Mouse (Mus musculus) hematopoietic stem cell, adult 5-6 weeks (primary cell): ENCODE measurements at regions not wholly inside any gene's neighbourhood (a gene's known extent, or its start where the extent isn't known, plus 50 kb on each side); places are given as distances from the start of the nearest gene placed in this dataset.

Experiments
- ATAC-seq, 2 experiments: fragments of 125-278 bp in 1 of 2; replicated peaks in 1 of 2; 2 replicates each; pipeline ENCODE4 v1.8.0; 2016 to 2017; ENCODE audit warnings: inconsistent platforms in 2 of 2, mild to moderate bottlenecking in 2 of 2, moderate number of reproducible peaks in 2 of 2, low read depth in 1 of 2, moderate TSS enrichment in 1 of 2; ENCODE audit not compliant: low FRiP score in 2 of 2, poor library complexity in 2 of 2, severe bottlenecking in 2 of 2, insufficient read depth in 1 of 2, low TSS enrichment in 1 of 2

DNA sequence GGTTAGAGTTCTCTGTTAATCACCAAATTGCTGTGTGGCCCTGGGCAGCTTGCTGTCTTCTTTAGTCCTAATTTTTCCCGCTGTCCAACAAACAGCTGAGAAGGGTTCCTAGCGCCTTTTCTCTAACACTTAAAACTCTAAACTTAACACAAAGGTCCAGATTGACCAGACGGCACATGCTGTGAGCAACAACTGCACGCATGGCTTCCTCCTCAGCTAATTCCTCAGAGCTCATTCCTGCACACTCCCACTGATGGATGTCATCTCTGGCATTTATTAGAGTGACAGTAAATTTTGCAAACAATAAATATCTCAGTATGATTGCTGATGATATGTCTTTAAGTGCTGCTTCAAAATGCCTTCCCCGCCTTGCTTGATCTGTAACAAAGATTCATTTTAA, 2007.5 kb upstream of the Lrrc6 start:
- ATAC-seq: no peak

DNA sequence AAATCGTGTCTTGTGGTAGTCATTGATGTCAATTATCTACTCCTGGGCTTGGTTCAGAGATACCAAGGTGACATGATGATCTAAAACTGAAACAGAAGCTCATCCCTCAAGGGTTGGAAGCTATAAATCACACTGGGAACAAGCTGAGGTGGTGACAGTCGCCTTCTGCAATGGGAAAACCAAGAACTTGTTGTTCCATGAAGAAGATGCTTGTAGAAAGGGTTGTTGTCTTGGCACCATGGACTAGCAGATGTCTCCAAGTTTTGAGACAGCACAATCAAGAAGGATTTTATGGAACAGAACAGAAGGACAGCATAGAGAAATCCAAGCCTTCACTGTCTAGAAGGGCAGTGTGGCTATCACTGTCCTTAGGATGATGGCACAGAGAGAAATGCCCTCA, 2005.4 kb upstream of the Lrrc6 start:
- no peak for ATAC-seq

DNA sequence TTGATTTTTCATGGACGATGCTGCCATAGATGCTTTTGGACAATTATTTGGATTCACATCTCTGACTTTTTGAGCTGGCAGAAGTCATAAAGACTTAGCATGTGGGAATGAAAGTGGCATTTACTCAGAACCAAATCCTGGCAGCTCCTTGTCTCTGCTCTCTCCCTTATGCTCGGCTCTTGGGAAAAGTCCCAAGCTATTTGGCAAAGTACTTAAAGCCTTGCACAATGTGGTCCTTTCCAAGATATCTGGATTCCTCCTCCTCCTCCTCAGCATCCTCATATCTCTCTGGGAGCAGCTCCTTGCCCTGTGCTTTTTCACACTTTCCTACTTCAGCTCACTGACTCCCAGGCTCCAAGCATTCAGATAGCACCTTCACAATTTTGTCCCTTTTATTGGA, 1995.7 kb upstream of the Lrrc6 start:
- no peak for ATAC-seq

DNA sequence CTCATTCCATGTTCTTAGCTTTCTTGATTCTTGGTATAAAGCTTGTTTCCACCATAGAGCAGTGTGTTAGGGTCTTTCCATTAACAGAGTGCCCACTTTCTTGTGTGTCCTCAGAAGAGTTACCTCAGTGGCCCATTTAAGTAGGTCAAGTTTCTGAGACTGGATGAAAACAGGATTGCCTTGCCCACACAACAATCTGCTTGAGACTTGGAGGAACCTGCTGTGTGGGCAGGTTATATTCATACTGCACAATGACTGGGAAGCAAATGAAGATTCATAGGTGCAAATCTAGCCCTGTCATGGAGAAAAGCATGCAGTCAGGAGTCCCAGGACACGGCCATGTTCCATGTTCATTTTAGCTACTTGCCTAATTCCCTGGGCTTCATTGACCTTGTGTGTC, 1984.1 kb upstream of the Lrrc6 start:
- ATAC-seq: no peak

DNA sequence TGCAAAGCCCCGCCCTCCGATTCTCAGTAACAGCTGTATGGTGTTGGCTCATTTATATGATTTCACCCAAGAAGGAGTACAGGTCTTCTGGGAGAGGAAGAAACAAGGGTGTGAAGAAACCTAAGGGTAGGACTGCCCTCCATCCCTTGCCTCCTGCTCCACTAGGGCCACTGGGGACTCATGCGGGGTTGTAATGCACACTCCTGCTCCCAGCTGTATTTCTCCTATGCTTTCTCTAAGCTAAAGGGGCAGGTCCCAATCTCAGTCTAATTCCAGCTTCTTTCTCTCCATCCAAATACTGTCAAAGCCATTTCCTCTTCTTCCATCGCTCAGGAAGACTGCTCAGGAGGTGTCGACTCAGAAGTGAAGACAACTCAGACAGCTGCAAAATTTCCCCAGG, 1977.0 kb upstream of the Lrrc6 start:
- ATAC-seq: no peak

DNA sequence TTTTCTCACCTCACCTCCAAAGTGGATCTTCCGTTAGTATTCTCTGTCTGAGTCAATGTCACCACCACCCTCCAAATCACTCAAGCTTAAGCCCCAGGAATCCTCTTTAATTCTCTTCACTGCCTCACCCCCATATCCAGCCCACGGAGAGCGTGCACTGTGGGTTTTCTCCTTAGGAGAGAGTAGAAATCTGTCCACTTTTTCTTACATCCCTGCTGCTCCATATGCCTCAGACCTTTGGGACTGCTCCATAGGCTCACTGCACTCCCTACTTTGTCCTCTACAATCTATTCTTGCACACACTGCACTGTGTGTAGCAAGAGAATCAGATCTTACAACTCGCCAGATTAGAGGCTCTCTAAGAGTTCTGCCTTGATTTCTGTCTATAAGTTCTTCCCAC, 1971.2 kb upstream of the Lrrc6 start:
- ATAC-seq: no peak

DNA sequence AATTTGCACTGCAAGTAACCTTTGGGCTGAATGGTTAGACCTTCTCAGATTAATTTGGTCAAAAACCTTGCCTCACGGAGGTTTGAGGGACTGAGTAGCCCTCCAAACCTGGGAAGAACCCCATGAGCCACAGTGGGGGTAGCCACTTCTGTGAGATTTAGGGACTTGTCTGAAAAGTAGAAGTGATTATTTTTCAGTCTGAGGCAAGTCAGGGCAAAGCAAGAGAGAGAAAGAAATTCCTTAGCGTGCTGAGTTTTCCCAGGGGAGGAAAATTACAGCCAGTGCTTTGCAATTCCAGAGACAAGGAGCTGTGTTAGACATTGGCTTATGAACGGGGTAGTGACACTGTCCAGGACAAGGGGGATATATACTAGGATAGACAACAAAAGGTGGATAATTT, 1962.1 kb upstream of the Lrrc6 start:
- ATAC-seq: no peak

DNA sequence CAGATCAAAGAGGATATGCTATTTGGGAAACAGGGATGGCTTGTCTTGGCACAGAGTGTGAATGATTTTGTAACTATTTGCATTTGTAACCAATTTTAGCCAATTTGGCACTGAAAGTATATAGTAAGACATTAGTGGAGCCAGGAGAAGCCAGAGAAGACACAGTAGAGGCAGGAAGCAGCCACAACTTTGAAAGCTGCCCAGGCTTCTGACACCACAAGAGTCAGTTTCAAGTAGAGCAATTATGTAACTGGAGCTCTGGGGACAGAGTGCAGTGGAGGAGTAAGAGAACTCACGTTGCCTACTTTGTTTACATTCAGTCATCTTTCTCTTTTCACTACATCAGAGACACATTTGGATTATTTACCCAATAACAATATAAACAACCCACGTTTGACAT, 1956.5 kb upstream of the Lrrc6 start:
- no peak for ATAC-seq

DNA sequence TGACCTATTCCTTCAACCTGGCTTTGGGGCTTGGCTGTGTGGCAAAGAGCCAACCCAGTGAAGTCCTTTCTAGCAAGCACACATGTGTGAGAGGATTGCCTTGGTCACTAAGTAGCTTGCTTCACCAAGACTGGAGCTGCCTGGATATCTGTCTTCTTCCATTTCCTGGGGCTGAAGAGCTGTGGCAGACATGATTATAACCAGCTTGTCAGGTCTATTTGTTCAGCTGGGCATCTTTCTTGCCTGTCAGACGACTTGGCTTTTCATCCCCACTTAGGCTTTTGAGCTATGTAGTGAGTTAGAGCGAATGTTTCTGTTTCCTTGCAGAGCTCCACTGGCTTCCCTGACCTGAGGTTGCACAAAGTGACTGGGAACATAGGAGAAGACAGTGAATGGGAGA, 1951.3 kb upstream of the Lrrc6 start:
- ATAC-seq: no peak

DNA sequence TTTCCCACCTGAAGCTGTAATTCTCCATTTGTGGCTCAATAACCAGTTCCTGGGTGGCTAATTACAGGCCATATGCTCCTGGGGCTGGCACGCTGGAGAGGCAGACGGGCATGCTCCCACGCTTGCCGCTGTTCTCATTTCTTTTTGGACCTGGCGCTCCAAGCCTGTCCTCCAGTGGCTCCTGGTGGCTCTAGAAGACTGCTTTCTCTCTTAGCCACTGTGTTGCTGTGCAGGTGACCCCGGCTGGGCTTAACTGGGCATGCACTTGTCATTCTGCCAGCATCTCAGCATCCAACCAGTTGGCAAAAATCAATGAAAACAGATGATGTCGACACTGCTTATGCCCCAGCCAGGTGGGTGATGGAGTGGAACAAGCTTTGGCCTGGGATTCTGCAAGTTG, 1944.6 kb upstream of the Lrrc6 start:
- ATAC-seq: no peak

DNA sequence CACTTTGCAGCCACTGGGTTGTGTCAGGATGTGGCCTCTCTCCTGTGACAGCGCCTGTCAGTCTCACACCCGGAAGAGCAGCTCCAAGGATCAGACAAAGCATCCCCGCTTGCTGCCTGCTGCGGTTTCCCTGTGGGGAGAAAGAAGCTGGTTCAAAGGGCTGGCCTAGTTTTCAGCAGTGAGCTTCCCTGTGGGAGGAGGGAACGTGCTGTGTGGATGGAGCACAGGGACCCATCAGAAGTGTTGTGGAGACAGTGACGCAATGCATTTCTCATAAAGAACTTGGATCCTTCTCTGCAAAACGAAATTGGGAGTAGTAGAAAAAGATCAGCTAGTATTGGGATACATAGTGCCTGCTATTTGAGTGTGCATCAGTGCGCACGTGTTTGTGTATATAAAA, 1939.9 kb upstream of the Lrrc6 start:
- no peak for ATAC-seq

DNA sequence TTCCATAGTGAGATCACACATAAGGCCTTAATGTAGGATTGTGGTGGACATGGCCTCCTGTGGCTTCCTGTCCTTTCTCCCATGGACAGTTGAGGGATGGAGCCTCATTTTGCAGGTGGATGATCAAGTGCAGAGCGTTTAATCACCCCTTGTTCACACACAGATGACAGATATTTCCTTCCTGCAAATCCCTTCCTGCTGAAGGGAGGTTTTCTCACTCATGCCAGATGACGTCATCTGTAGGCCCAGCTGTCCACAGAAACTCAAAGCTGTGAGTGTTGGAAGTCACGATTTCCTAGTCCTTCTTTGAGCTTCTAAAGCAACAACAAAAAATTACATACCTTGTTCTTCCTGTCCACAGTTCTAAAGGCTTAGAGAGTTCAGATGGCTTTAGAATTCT, 1935.3 kb upstream of the Lrrc6 start:
- ATAC-seq: no peak

DNA sequence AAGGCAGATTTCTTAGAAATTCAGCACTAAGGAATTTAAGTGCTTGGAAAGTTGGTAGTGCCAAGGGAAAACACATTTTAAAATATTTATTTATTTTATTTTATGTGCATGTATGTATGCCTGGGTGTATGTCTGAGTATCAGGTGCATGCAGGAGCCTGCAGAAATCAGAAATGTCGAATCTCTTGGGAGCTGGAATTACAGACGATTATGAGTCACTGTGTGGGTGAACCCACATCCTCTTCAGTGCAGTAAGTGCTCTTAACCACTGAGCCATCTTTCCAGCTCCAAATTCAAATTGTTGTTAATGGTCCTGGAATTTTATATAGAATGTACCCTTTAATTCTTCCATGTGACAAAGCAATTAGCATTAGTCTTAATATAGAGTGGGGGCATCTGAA, 1930.5 kb upstream of the Lrrc6 start:
- no peak for ATAC-seq

DNA sequence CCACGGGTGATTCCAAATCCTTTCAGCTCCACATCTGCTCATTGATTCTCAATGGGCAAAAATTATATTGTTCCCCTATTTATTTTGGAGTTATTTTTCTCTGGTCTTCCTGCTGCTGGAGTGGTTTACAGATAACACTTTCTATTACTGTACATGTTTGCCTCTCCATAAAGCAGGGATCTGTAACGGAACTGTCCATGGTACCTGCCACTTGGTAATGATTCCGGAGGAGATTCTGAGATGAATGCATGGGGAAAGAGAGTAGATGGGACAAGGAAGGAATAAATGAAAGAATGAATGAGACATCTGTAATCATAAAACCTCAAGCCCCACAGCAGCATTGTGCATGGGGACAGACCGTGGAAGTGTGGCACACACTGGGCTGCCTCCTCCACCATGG, 1929.8 kb upstream of the Lrrc6 start:
- no peak for ATAC-seq

DNA sequence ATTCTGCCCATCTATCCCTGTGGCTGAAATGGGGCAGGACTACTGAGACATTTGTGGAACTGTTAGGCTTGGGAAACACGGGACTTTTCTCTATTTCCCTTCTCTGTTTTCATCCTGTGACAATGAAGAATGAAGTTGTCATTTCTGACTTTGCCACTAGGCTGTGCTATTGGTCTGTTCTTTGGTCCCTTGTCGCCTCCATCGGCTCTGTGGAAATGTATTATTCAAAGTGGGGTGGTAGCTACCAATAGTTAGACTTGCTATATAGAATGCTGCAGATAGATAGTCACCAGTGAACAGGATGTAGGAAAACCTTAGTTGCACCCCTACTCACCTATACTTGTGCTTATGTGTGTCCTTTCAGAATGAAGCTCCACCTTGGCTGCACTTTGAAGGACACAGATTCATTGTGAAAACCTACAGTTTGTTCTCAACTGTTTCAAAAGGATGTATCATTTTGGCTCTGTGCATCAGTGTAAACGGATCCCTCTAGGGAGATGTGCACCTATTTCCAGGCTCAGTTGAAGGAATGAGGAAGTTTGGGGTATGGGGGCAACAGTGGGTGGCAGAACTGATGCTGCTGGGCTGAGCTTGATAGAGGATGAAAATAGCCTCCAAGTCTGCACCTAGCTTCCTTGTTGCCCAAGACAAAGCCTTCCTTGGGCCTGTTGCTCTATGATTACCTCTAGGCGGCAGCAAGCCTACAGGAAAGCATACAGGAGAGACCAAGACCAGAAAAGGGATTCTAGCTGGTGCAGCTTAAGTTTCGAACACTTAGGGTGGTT, 1927.9 kb upstream of the Lrrc6 start:
- peak; percentile 63 to 68; a peak in 2 of 4 replicates for ATAC-seq

DNA sequence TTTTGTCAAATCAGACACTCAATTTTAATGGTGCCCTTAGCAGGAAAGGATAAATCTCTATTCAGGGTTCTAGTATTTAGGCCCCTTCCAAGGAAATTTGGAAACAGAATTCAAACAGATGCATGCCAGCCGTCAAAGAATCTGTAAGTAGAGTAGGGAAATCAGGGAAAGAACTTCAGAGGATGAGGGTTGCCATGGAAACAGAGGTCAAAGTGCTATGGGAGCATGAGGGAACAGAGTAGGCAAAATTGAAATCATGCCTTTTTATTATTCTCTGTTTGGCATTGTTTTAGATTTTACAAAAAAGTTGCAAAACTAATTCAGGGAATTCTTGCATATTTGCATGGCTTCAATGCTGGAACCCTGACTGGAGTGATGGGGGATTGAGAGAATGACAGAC, 1916.4 kb upstream of the Lrrc6 start:
- ATAC-seq: no peak

DNA sequence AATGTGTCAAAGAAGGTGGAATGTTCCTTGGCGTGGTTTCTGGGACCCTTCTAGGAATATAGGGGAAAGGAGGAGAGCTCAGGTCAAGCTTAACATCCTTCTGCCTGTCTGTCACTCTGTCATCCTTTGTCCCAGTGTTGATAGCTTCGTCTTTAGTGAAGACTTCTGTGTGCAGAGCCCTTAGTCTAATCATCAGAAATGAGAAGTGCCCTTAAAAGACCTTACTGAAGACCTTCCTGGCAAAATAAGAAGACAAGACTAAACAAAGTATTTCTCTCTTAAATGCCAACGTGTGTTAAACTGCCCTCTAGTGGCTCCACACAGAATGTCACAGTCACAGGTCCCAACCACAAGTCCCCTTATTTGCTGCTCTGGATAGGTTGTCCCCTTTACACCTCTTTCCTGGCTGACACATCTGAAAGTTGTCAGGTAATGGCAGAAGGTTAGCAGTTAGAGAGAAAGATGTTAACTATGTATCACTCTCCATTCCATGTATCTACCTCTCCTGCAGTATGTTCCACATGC, 1914.8 kb upstream of the Lrrc6 start:
- peak; percentile 52 to 61; a peak in 2 of 4 replicates for ATAC-seq

DNA sequence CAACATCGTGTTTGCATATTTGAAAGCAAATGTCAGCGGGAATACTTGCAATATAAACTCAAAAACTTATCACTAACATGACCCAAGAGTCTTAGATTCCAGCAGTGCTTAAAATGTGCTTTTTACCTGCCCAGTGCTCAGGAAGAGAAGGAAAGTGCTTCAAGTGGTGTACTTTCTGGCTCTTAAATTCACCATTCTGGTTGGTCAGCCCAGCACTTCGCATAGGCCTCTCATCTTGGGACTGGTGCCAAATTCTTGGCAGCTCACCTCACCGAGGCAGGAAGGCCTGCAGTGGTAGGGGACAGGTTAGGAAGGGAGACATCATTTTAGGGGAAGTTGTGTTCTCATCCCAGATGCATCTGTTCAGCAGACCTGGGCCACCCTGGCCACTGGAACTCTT, 1913.3 kb upstream of the Lrrc6 start:
- ATAC-seq: no peak; a peak in 1 of 4 replicates

DNA sequence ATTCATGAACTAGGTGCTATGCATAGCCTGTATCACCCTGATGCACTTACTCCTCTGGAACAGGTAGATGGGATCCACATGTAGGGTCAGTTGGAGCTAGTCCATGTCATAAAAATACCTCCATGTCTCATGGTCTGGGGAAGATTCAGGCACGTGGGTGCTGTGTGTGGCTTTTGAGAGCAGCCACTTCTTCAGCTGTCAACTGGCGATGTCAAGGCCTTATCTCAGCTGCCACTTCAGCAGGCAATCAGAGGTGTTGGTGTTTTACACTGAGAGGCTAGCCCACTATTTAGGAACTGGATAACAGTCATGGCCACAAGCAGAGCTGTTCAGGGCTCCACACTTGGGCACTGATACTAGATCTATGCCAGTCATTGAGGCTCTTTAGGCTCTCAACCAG, 1912.0 kb upstream of the Lrrc6 start:
- no peak for ATAC-seq
